Mouse (Mus musculus) liver, embryonic 13.5 days (tissue): Measurements from ENCODE around the gene Plcb4. TPM values are rescaled to one million over a fixed set of nuclear protein-coding genes. Genes with fewer than 3 reads are reported as not detected.

ENCODE experiments used
- ATAC-seq: fragments of 200-750 bp; cut with Nextera tagmentation; 2 replicates; pipeline ENCODE4 v1.8.0; 2017; ENCODE audit warnings: low read depth, mild to moderate bottlenecking, moderate number of reproducible peaks, moderate library complexity
- DNase-seq: peaks from one replicate; pipeline ENCODE4 v3.0.0; 2022
- H3K27ac ChIP-seq: fragments of 300-500 bp; sonication (generic); 2 replicates; pipeline ENCODE4 v1.5.1; 2015; ENCODE audit warnings: moderate library complexity, mild to moderate bottlenecking, inconsistent platforms
- H3K27me3 ChIP-seq: fragments of 300-500 bp; sonication (generic); 2 replicates; pipeline ENCODE4 v1.6.1; 2015; ENCODE audit warnings: mild to moderate bottlenecking, inconsistent platforms
- H3K36me3 ChIP-seq: fragments of 300-500 bp; sonication (generic); 2 replicates; pipeline ENCODE4 v1.6.1; 2015; ENCODE audit warnings: mild to moderate bottlenecking, inconsistent platforms
- H3K4me1 ChIP-seq: fragments of 300-500 bp; sonication (generic); replicated peaks from 2 replicates; pipeline ENCODE4 v1.6.1; 2015; ENCODE audit warnings: inconsistent platforms
- H3K4me2 ChIP-seq: fragments of 300-500 bp; sonication (generic); 2 replicates; pipeline ENCODE4 v1.6.1; 2015; ENCODE audit warnings: inconsistent platforms, mild to moderate bottlenecking, moderate library complexity
- H3K4me3 ChIP-seq: fragments of 300-500 bp; sonication (generic); replicated peaks from 2 replicates; pipeline ENCODE4 v1.5.1; 2015; ENCODE audit warnings: mild to moderate bottlenecking, inconsistent platforms
- H3K9ac ChIP-seq: fragments of 300-500 bp; sonication (generic); 2 replicates; pipeline ENCODE4 v1.6.1; 2015; ENCODE audit warnings: mild to moderate bottlenecking, inconsistent platforms
- H3K9me3 ChIP-seq: fragments of 300-500 bp; sonication (generic); replicated peaks from 2 replicates; pipeline ENCODE4 v1.6.1; 2016; ENCODE audit warnings: inconsistent platforms
- WGBS: fragments of 180-500 bp; shearing (Covaris S2); methylation state at CpG from one replicate; pipeline ENCODE4 v1.1.7; 2015; ENCODE audit not compliant: insufficient replicate concordance; 5-methylcytosine and 5-hydroxymethylcytosine counted together
- polyA plus RNA-seq: library from polyadenylated mRNA; unstranded; fragments of >200 nt; fragmentation: Nextera tagmentation; extraction: Ambion mirVana; gene quantifications from 2 replicates; pipeline ENCODE4 v1.2.1, GENCODE M21; 2015

Gene Plcb4
- polyA plus RNA-seq, 1 experiment from 2014 or later: 3.1 TPM

GRCm38 (mm10) chr2:135843721-135844120 lies 184.9 kb downstream of the Plcb4 start:
- Histone ChIP-seq H3K9me3 (no peaks in the 10 kb centered on the region), H3K27ac (no peak overlapping the region), H3K36me3 (no peaks in the 10 kb centered on the region), H3K4me2 (no peak overlapping the region), H3K9ac (no peak overlapping the region), H3K4me3 (no peak overlapping the region), H3K27me3 (no peaks in the 10 kb centered on the region), H3K4me1 (no peaks in the 10 kb centered on the region)
- no peak for ATAC-seq
- no peak for DNase-seq
- 65% methylated on average over 8 of the region's 8 CpGs for WGBS

GRCm38 (mm10) chr2:135846903-135847302 lies 188.1 kb downstream of the Plcb4 start:
- H3K9me3 ChIP-seq: no peaks in the 10 kb centered on the region
- H3K4me3 ChIP-seq: no peak overlapping the region
- DNase-seq (no peak), ATAC-seq (no peak)
- H3K27me3 ChIP-seq: no peaks in the 10 kb centered on the region
- H3K9ac ChIP-seq: no peak overlapping the region
- H3K4me1 ChIP-seq: no peaks in the 10 kb centered on the region
- no peaks in the 10 kb centered on the region for H3K36me3 ChIP-seq
- WGBS: 71% methylated on average over 3 of the region's 3 CpGs
- H3K4me2 ChIP-seq: no peak overlapping the region
- H3K27ac ChIP-seq: no peak overlapping the region

GRCm38 (mm10) chr2:135847738-135848137 lies 188.9 kb downstream of the Plcb4 start:
- H3K36me3 ChIP-seq: no peaks in the 10 kb centered on the region
- no peak overlapping the region for H3K4me3 ChIP-seq
- no peak overlapping the region for H3K27ac ChIP-seq
- H3K4me1 ChIP-seq: no peaks in the 10 kb centered on the region
- H3K4me2 ChIP-seq: no peak overlapping the region
- no peaks in the 10 kb centered on the region for H3K27me3 ChIP-seq
- H3K9ac ChIP-seq: no peak overlapping the region
- no peak for ATAC-seq
- H3K9me3 ChIP-seq: no peaks in the 10 kb centered on the region
- DNase-seq: no peak
- 77% methylated on average over 6 of the region's 6 CpGs for WGBS

- H3K9ac ChIP-seq: no peak overlapping the region
- no peak overlapping the region for H3K4me3 ChIP-seq
- no peaks in the 10 kb centered on the region for H3K36me3 ChIP-seq
- ATAC-seq (no peak), DNase-seq (no peak)
- no peaks in the 10 kb centered on the region for H3K4me1 ChIP-seq
- no peak overlapping the region for H3K27ac ChIP-seq
- 68% methylated on average over 4 of the region's 4 CpGs for WGBS
- no peaks in the 10 kb centered on the region for H3K9me3 ChIP-seq
- no peaks in the 10 kb centered on the region for H3K27me3 ChIP-seq
- H3K4me2 ChIP-seq: no peak overlapping the region
Measured at GRCm38 (mm10) chr2:135848169-135848568, 189.4 kb downstream of the Plcb4 start.

GRCm38 (mm10) chr2:135851964-135852363 lies 193.2 kb downstream of the Plcb4 start:
- H3K27me3 ChIP-seq: no peaks in the 10 kb centered on the region
- no peak overlapping the region for H3K9ac ChIP-seq
- ATAC-seq: no peak
- no peak overlapping the region for H3K4me3 ChIP-seq
- H3K27ac ChIP-seq: no peak overlapping the region
- no peak for DNase-seq
- H3K9me3 ChIP-seq: no peaks in the 10 kb centered on the region
- no peaks in the 10 kb centered on the region for H3K36me3 ChIP-seq
- WGBS: 71% methylated on average over 5 of the region's 5 CpGs
- no peak overlapping the region for H3K4me2 ChIP-seq
- H3K4me1 ChIP-seq: no peaks in the 10 kb centered on the region

- Histone ChIP-seq H3K27me3 (no peaks in the 10 kb centered on the region), H3K4me2 (no peak overlapping the region), H3K27ac (no peak overlapping the region), H3K4me1 (no peaks in the 10 kb centered on the region), H3K9me3 (no peaks in the 10 kb centered on the region), H3K36me3 (no peaks in the 10 kb centered on the region), H3K9ac (no peak overlapping the region), H3K4me3 (no peak overlapping the region)
- ATAC-seq (no peak), DNase-seq (no peak)
- WGBS: 65% methylated on average over 2 of the region's 2 CpGs
Measured at GRCm38 (mm10) chr2:135853085-135853484, 194.3 kb downstream of the Plcb4 start.

GRCm38 (mm10) chr2:135854059-135854458 lies 195.2 kb downstream of the Plcb4 start:
- WGBS: 64% methylated on average over 2 of the region's 2 CpGs
- DNase-seq (no peak), ATAC-seq (no peak)
- Histone ChIP-seq H3K4me3 (no peak overlapping the region), H3K36me3 (no peaks in the 10 kb centered on the region), H3K9me3 (no peaks in the 10 kb centered on the region), H3K9ac (no peak overlapping the region), H3K4me2 (no peak overlapping the region), H3K27me3 (no peaks in the 10 kb centered on the region), H3K27ac (no peak overlapping the region), H3K4me1 (no peaks in the 10 kb centered on the region)

- Histone ChIP-seq H3K9me3 (no peaks in the 10 kb centered on the region), H3K27me3 (no peaks in the 10 kb centered on the region), H3K9ac (no peak overlapping the region), H3K4me2 (no peak overlapping the region), H3K27ac (no peak overlapping the region), H3K36me3 (no peaks in the 10 kb centered on the region), H3K4me3 (no peak overlapping the region), H3K4me1 (no peaks in the 10 kb centered on the region)
- 75% methylated on average over 6 of the region's 6 CpGs for WGBS
- ATAC-seq (no peak), DNase-seq (no peak)
Measured at GRCm38 (mm10) chr2:135855890-135856490, 197.2 kb downstream of the Plcb4 start.

- H3K9ac ChIP-seq: no peak overlapping the region
- H3K27me3 ChIP-seq: no peaks in the 10 kb centered on the region
- 70% methylated on average over 2 of the region's 2 CpGs for WGBS
- H3K4me2 ChIP-seq: no peak overlapping the region
- no peak overlapping the region for H3K27ac ChIP-seq
- no peak for DNase-seq
- no peaks in the 10 kb centered on the region for H3K4me1 ChIP-seq
- H3K4me3 ChIP-seq: no peak overlapping the region
- no peaks in the 10 kb centered on the region for H3K9me3 ChIP-seq
- no peaks in the 10 kb centered on the region for H3K36me3 ChIP-seq
- no peak for ATAC-seq
Measured at GRCm38 (mm10) chr2:135856826-135857225, 198.0 kb downstream of the Plcb4 start.

- Histone ChIP-seq H3K4me2 (no peak overlapping the region), H3K27ac (no peak overlapping the region), H3K9ac (no peak overlapping the region), H3K36me3 (no peaks in the 10 kb centered on the region), H3K4me1 (peaks cover 8% of the 10 kb centered on the region; the same call in 1 of the 2 replicates), H3K9me3 (no peaks in the 10 kb centered on the region), H3K27me3 (no peaks in the 10 kb centered on the region), H3K4me3 (no peak overlapping the region)
- no peak for DNase-seq
- WGBS: 76% methylated on average over 8 of the region's 8 CpGs
- ATAC-seq: no peak
Measured at GRCm38 (mm10) chr2:135861531-135862488, 203.0 kb downstream of the Plcb4 start.

GRCm38 (mm10) chr2:135862489-135863390 lies 203.9 kb downstream of the Plcb4 start:
- ATAC-seq: peak; percentile 29; the same call in 1 of the 2 replicates
- 26% methylated on average over 5 of the region's 5 CpGs for WGBS

More at GRCm38 (mm10) chr2:135862489-135863390, 203.9 kb downstream of the Plcb4 start:
- H3K27me3 ChIP-seq: no peaks in the 10 kb centered on the region
- H3K36me3 ChIP-seq: no peaks in the 10 kb centered on the region
- DNase-seq: no peak
- peaks cover 8% of the 10 kb centered on the region; the same call in 1 of the 2 replicates for H3K4me1 ChIP-seq
- H3K4me2 ChIP-seq: no peak overlapping the region
- no peak overlapping the region for H3K4me3 ChIP-seq
- no peaks in the 10 kb centered on the region for H3K9me3 ChIP-seq
- H3K27ac ChIP-seq: no peak overlapping the region
- no peak overlapping the region for H3K9ac ChIP-seq
